Mouse (Mus musculus) forebrain, embryonic 11.5 days (tissue): Measurements from ENCODE around the gene Cerkl. TPM values are rescaled to one million over a fixed set of nuclear protein-coding genes. Genes with fewer than 3 reads are reported as not detected.

Experiments used
- ATAC-seq: fragments of 200-750 bp; cut with Nextera tagmentation; replicated peaks from 2 replicates; pipeline ENCODE4 v1.8.0; 2017; ENCODE audit warnings: moderate TSS enrichment; ENCODE audit not compliant: low FRiP score
- DNase-seq: peaks from one replicate; pipeline ENCODE4 v3.0.0-alpha.2; 2017; ENCODE audit warnings: low spot score
- H3K27ac ChIP-seq: fragments of 300-500 bp; sonication (generic); 2 replicates; pipeline ENCODE4 v1.5.1; 2014; ENCODE audit warnings: low read depth, low read length
- H3K27me3 ChIP-seq: fragments of 300-500 bp; sonication (generic); 2 replicates; pipeline ENCODE4 v1.6.1; 2014; ENCODE audit warnings: mild to moderate bottlenecking, low read length, mixed read lengths; ENCODE audit not compliant: control insufficient read depth, insufficient read depth
- H3K36me3 ChIP-seq: fragments of 300-500 bp; sonication (generic); 2 replicates; pipeline ENCODE4 v1.6.1; 2014; ENCODE audit warnings: mild to moderate bottlenecking, low read length, moderate library complexity, mixed read lengths; ENCODE audit not compliant: control insufficient read depth, insufficient read depth
- H3K4me1 ChIP-seq: fragments of 300-500 bp; sonication (generic); replicated peaks from 2 replicates; pipeline ENCODE4 v1.6.1; 2014; ENCODE audit warnings: low read length, mixed read lengths; ENCODE audit not compliant: control insufficient read depth, insufficient read depth
- H3K4me2 ChIP-seq: fragments of 300-500 bp; sonication (generic); 2 replicates; pipeline ENCODE4 v1.6.1; 2014; ENCODE audit warnings: low read depth, mild to moderate bottlenecking, low read length, moderate library complexity, mixed read lengths; ENCODE audit not compliant: severe bottlenecking
- H3K4me3 ChIP-seq: fragments of 300-500 bp; sonication (generic); 2 replicates; pipeline ENCODE4 v1.5.1; 2014; ENCODE audit warnings: low read depth, low read length
- H3K9ac ChIP-seq: fragments of 300-500 bp; sonication (generic); 2 replicates; pipeline ENCODE4 v1.6.1; 2014; ENCODE audit warnings: low read length
- H3K9me3 ChIP-seq: fragments of 300-500 bp; sonication (generic); 2 replicates; pipeline ENCODE4 v1.6.1; 2016; ENCODE audit warnings: low read length, mixed read lengths; ENCODE audit not compliant: control insufficient read depth
- WGBS: fragments of 180-500 bp; shearing (Covaris S2); extraction: QIAGEN DNeasy Blood & Tissue Kit; methylation state at CpG from one replicate; pipeline ENCODE4 v1.1.7; 2014; 5-methylcytosine and 5-hydroxymethylcytosine counted together
- polyA plus RNA-seq: library from polyadenylated mRNA; unstranded; fragments of >200 nt; fragmentation: Nextera tagmentation; extraction: Ambion mirVana; gene quantifications from 2 replicates; pipeline ENCODE4 v1.2.1, GENCODE M21; 2014

The Cerkl gene
- polyA plus RNA-seq, 1 experiment from 2014 or later: 1.2 TPM

DNA sequence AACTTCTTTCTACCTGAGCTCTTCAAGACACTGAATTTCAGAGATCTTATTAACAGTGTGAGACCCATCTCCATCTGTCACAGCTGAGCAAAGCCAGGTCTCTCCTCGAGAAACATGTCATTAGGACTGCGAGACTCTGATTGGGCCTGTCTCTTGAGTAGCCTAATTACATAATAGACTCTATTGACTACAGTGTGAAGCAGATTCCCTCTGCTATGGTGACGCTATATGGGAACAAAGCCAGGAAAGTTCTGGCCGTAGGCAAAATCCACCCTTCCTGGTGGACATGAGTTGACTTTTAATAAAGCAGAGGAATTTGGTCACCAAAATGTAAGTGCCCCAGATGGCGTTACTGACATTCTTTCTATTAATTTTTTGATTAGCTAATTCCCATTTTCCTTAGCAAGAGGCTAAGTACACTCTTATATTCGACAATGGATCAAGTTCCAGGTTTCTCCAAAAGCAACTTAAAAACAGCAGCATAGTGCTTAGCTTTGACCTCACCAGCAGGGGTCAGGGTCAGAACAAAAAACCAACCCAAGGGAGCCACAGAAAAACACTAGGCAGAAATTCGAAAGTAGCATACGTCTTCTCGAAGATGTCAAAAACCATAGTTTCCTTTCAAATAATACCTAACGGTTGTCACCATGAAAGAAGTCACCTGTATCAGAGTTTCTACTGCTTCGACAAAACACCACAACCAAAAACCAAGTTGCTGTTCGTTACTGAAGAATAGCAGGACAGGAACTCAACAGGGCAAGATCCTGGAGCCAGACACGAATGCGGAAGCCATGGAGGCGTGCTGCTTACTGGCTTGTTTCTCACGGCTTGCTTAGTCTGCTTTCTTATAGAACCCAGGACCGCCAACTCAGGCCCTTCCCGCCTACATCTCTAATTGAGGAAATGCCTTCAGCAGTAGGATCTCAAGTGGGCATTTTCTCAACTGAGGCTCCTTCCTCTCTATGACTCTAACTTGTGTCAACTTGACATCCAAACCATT lies 88.8 kb downstream of the Cerkl start:
- 72% methylated on average over 18 of the region's 18 CpGs for WGBS
- no peaks in the 10 kb centered on the region for H3K9me3 ChIP-seq
- H3K36me3 ChIP-seq: no peaks in the 10 kb centered on the region
- no peak for DNase-seq
- no peaks in the 10 kb centered on the region for H3K4me1 ChIP-seq
- no peak overlapping the region for H3K9ac ChIP-seq
- no peak overlapping the region for H3K27ac ChIP-seq
- ATAC-seq: peak; percentile 66; the same call in 1 of the 2 replicates
- H3K4me3 ChIP-seq: no peak overlapping the region
- no peaks in the 10 kb centered on the region for H3K27me3 ChIP-seq
- no peak overlapping the region for H3K4me2 ChIP-seq

DNA sequence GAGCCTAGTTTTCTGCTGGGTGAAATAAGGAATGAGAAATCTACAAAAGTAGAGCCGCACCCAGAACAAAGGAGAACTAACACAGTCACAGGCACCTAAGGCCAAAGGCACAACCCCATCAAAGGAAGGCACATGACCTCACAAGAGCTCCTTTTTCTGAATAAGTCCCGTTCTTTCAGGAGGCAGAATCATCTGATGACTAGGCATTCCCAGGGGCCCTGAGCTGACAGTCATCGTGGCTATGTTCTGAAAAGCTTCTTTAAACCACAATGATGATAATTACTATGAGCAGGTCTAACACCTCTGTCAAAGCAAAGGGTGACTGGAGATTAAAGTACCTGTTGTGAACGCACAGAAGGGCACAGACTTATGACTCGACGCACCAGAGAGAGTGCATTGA lies 92.7 kb downstream of the Cerkl start:
- Histone ChIP-seq H3K4me2 (no peak overlapping the region), H3K36me3 (no peaks in the 10 kb centered on the region), H3K4me1 (no peaks in the 10 kb centered on the region), H3K4me3 (no peak overlapping the region), H3K27me3 (no peaks in the 10 kb centered on the region), H3K27ac (no peak overlapping the region), H3K9ac (no peak overlapping the region), H3K9me3 (no peaks in the 10 kb centered on the region)
- WGBS: 64% methylated on average over 6 of the region's 6 CpGs
- DNase-seq (no peak), ATAC-seq (no peak)

DNA sequence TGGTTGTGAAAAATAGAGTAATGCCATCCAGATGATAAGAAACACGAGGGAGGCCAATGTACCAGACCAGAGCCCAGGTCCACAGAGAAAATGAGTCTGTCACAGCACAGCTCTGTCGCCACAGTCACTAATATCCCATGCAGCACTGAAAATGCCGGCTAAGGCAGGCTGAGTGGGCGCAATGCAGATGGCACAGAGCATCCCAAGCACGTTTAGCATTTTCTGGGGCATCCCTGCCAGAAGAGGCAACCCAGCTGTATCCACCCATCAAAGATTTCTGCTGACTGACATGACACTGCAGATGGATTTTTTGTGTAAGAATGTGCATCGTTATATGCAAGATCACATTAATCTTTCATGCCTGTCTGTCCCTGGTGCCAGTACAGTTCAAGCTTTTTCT lies 94.6 kb downstream of the Cerkl start:
- no peak for DNase-seq
- 75% methylated on average over 6 of the region's 6 CpGs for WGBS
- Histone ChIP-seq H3K9me3 (no peaks in the 10 kb centered on the region), H3K27ac (no peak overlapping the region), H3K4me3 (no peak overlapping the region), H3K4me2 (no peak overlapping the region), H3K9ac (no peak overlapping the region), H3K36me3 (no peaks in the 10 kb centered on the region), H3K4me1 (no peaks in the 10 kb centered on the region), H3K27me3 (no peaks in the 10 kb centered on the region)
- no peak for ATAC-seq

DNA sequence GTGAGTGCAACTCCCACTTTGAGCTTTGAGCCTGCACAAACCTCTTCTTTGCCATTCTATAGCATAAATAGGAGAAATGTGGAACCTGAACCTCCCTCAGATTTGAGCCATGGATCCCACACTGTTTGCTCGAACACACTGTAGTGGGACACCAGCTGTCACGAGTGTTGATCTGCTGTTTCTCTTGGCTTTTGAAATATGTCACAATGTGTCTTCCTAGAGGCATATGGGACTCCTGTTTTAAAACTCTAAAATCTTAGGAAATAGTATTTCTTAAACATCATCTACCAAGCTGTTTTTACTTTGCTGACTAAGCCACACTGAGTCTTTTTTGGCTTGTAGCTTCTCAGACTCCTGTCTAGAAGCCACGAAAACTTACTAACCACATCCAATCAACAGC lies 98.8 kb downstream of the Cerkl start:
- Histone ChIP-seq H3K4me2 (no peak overlapping the region), H3K27ac (no peak overlapping the region), H3K27me3 (no peaks in the 10 kb centered on the region), H3K9ac (no peak overlapping the region), H3K4me1 (no peaks in the 10 kb centered on the region), H3K36me3 (no peaks in the 10 kb centered on the region), H3K9me3 (no peaks in the 10 kb centered on the region), H3K4me3 (no peak overlapping the region)
- no peak for DNase-seq
- WGBS: 92% methylated on average over 3 of the region's 3 CpGs
- ATAC-seq: no peak

DNA sequence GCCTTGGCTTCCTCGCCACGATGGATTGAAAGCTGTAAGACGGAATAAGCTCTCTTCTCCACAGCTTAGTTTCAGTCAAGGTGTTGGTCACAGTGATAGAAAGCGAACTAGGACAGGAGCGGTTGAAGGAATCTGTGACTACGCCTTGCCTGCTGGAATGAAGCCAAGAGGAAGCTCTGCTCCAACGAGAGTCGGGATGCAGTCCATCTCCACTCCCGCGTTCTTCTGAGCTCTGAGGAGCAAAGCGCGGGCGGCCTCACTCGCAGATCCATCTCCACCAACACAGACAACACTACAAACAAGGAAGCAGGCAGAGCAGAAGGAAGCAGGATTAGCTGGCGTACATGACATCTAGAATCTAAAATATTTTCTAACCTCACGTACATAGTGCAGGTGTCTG lies 101.8 kb downstream of the Cerkl start:
- DNase-seq (no peak), ATAC-seq (no peak)
- WGBS: 94% methylated on average over 16 of the region's 16 CpGs
- Histone ChIP-seq H3K9me3 (no peaks in the 10 kb centered on the region), H3K4me2 (no peak overlapping the region), H3K4me3 (no peak overlapping the region), H3K36me3 (no peaks in the 10 kb centered on the region), H3K9ac (no peak overlapping the region), H3K4me1 (no peaks in the 10 kb centered on the region), H3K27me3 (no peaks in the 10 kb centered on the region), H3K27ac (no peak overlapping the region)

DNA sequence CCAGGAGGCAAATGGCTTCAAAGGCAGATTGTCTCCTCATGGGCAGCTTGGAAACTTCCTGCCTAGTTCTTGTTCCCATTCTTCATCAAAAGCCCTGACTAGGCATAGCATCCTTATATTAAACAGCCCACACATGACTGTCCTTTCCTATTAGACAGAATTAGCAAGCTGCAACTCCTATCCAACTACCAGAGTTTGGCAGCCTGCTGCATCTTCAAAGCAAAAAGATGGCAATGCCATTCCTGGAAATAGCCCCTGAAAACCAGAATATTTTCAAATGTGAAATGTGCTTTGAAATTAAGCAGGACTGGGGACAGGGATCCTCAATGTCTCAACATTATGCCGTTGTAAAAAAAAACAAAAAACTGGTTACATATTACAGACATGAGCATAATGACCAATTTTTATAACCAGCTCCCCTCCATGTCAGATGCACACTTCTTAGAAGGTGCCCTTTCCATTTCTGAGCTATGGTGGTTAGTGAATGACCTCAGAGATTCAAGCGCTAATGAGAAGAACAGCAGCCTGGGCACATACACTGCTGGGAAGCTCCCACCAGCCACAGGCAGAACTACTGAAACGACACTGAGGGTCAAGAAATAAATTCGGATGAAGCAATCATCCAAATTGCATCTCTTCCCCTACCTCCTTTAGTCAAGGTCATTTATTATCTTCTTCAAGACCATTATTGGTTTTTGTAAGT lies 104.3 kb downstream of the Cerkl start:
- no peak overlapping the region for H3K27ac ChIP-seq
- ATAC-seq: peak; percentile 51; the same call in 1 of the 2 replicates
- WGBS: 83% methylated on average over 4 of the region's 4 CpGs

DNA sequence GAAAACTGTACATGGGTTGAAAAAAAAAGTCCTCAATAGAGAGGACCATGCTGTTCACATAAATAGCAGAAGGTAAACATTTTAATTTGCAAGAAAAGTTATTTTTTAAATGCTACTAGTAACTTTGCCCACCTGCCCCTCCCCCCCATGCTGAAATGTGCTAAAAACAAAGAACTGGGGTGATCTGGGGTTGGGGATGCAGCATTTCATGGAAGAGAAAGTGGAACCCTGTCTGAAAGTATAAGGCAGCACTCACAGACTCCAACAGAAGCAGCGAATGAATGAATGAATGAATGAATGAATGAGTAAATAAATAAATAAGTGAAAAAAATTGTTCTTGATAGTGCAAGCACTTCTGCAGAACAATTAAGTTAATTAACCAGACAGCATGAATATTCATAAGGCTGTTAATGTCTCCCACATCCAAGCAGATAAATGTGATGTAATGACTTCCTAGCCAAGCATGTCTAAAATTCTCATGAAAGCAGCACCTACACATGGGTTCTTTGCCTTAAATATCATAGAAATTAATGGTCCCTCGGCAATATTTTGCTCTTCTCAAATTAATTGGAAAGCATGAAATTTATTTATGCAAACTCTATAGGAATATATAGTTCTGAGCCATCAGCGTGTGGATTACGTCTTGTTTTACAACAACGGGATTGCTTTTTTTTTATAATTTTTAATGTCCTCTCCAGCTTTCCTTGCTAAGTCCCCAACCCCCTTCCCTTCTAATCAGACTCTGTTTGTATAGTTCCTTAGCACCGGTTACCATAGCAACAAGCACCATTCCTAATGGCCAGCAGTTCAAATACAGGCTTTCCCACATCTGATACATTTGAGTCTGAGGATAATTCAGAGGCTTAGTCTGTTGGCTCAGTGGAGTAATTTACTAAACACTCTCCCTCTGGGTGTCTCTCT lies 105.1 kb downstream of the Cerkl start:
- peak; percentile 77 for ATAC-seq

More for the DNA sequence above, 104.3 kb downstream of the Cerkl start:
- no peak overlapping the region for H3K4me3 ChIP-seq
- H3K36me3 ChIP-seq: no peaks in the 10 kb centered on the region
- no peaks in the 10 kb centered on the region for H3K4me1 ChIP-seq
- H3K9ac ChIP-seq: no peak overlapping the region
- H3K4me2 ChIP-seq: no peak overlapping the region
- H3K27me3 ChIP-seq: no peaks in the 10 kb centered on the region
- DNase-seq: no peak
- H3K9me3 ChIP-seq: no peaks in the 10 kb centered on the region

DNA sequence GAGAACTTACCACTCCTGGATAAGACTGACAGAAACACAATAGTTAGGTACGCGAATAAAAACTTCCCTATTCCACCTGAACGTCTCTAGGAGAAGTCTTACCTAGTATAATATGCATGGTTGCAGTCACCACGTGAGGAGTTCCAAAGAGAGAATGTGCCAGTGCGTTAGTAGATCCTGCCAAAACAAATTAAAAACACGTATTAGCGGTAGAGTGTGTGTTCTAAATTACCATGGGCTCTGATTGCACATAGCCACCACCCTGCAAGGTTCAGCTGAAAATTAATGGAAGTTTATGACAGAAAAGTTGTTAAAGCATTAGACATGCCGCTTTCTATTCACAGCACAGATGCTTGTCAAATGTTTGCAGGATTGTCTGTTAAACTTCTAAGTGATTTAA lies 113.5 kb downstream of the Cerkl start:
- WGBS: 86% methylated on average over 8 of the region's 8 CpGs
- no peaks in the 10 kb centered on the region for H3K9me3 ChIP-seq
- no peaks in the 10 kb centered on the region for H3K27me3 ChIP-seq

More for the DNA sequence above, 105.1 kb downstream of the Cerkl start:
- H3K9ac ChIP-seq: no peak overlapping the region
- H3K27ac ChIP-seq: no peak overlapping the region
- H3K4me1 ChIP-seq: no peaks in the 10 kb centered on the region
- no peak overlapping the region for H3K4me3 ChIP-seq
- no peaks in the 10 kb centered on the region for H3K27me3 ChIP-seq
- no peaks in the 10 kb centered on the region for H3K9me3 ChIP-seq
- no peak for DNase-seq
- H3K36me3 ChIP-seq: no peaks in the 10 kb centered on the region
- 63% methylated on average over 6 of the region's 6 CpGs for WGBS
- H3K4me2 ChIP-seq: no peak overlapping the region

More for the DNA sequence above, 113.5 kb downstream of the Cerkl start:
- ATAC-seq: no peak
- Histone ChIP-seq H3K4me2 (no peak overlapping the region), H3K36me3 (no peaks in the 10 kb centered on the region), H3K27ac (no peak overlapping the region), H3K9ac (no peak overlapping the region), H3K4me1 (no peaks in the 10 kb centered on the region), H3K4me3 (no peak overlapping the region)
- no peak for DNase-seq
